Mouse (Mus musculus): Measurements from ENCODE around the gene Dhx9. TPM values are rescaled to one million over a fixed set of nuclear protein-coding genes. Genes with fewer than 3 reads are reported as not detected.

Gene Dhx9
- polyA plus RNA-seq, 1 experiment from 2014 or later: 46.8 TPM

DNA sequence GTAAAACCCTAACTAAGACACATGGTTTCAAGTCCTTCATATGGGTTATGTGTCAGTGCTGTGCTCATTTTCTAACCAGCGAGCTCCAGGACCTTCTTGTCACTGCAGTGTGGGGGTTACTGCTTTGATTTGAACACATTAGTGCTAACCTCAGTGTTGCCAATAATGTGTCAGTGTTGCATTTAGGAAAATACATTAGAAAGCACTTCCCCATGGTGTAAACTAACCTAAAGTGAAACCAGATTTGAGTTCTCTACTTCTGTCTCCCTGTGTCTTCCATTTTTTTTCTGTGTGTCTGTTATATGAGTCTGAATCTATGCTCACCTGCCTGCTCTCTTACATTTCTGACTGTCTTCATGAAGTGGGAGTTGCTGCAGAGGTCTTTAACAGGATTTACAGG lies 44.4 kb downstream of the Dhx9 start:
- H3K4me3 ChIP-seq (ENCODE audit: low read depth, low read length): no peak overlapping the region
- H3K4me2 ChIP-seq (replicated peaks; ENCODE audit: low read depth, low read length): no peak overlapping the region
- H3K9ac ChIP-seq (replicated peaks; ENCODE audit: low read depth, low read length): no peak overlapping the region
- H3K4me1 ChIP-seq (ENCODE audit: control insufficient read depth, insufficient read depth, low read length): no peaks in the 10 kb centered on the region
- no peaks in the 10 kb centered on the region for H3K9me3 ChIP-seq (ENCODE audit: control insufficient read depth, low read depth, low read length)
- no peak for ATAC-seq (ENCODE audit: insufficient number of reproducible peaks, insufficient read depth, low FRiP score, low read depth)
- H3K36me3 ChIP-seq (ENCODE audit: control insufficient read depth, insufficient read depth, low read length): no peaks in the 10 kb centered on the region
- no peaks in the 10 kb centered on the region for H3K27me3 ChIP-seq (ENCODE audit: control insufficient read depth, insufficient read depth, low read length)
- H3K27ac ChIP-seq (ENCODE audit: low read length): no peak overlapping the region
- 71% methylated on average over 1 of the region's 1 CpGs for WGBS

DNA sequence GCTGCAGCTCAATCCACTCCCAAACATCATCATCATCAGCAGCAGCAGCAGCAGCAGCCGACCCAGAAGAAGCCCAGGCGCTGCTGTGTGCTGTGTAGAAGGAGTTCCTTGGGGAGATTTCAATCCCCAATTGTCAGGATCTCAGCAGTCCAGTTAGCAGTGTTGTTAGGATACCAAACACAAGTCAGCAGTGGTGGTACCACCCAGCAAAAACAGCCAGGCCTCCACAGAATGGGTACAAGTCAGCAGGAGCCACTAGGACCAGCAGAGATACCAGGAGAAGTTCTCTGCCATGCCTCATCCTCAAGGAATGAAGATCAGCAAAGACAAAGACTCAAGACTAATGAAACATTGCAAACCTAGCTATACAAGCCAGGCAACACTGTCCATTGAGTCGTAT lies 45.8 kb downstream of the Dhx9 start:
- H3K27ac ChIP-seq (ENCODE audit: low read length): no peak overlapping the region
- ATAC-seq (ENCODE audit: insufficient number of reproducible peaks, insufficient read depth, low FRiP score, low read depth): no peak
- no peak overlapping the region for H3K4me2 ChIP-seq (replicated peaks; ENCODE audit: low read depth, low read length)
- no peak overlapping the region for H3K4me3 ChIP-seq (ENCODE audit: low read depth, low read length)
- no peaks in the 10 kb centered on the region for H3K4me1 ChIP-seq (ENCODE audit: control insufficient read depth, insufficient read depth, low read length)
- no peaks in the 10 kb centered on the region for H3K27me3 ChIP-seq (ENCODE audit: control insufficient read depth, insufficient read depth, low read length)
- H3K9ac ChIP-seq (replicated peaks; ENCODE audit: low read depth, low read length): no peak overlapping the region
- H3K36me3 ChIP-seq (ENCODE audit: control insufficient read depth, insufficient read depth, low read length): no peaks in the 10 kb centered on the region
- WGBS: 74% methylated on average over 3 of the region's 3 CpGs
- no peaks in the 10 kb centered on the region for H3K9me3 ChIP-seq (ENCODE audit: control insufficient read depth, low read depth, low read length)

DNA sequence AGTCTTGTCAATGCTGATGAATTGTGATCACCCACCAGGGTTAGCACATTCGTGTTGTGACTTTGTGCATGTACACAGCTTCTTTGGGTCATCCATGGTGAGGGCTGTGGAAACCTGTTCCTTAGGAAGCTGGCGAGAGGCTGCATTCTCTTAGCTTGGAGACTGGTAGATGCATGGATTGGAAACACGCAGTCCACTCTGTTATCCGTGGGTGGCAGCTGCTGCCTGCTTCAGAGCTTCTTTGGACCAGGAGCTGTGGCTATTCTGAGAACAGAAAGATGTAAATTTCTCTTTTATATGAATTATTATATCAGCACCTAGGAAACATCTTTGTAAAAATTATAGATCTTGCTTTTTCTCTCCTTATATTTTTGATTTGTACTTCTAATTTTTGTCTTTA lies 46.7 kb downstream of the Dhx9 start:
- 84% methylated on average over 4 of the region's 4 CpGs for WGBS
- no peak for ATAC-seq (ENCODE audit: insufficient number of reproducible peaks, insufficient read depth, low FRiP score, low read depth)

DNA sequence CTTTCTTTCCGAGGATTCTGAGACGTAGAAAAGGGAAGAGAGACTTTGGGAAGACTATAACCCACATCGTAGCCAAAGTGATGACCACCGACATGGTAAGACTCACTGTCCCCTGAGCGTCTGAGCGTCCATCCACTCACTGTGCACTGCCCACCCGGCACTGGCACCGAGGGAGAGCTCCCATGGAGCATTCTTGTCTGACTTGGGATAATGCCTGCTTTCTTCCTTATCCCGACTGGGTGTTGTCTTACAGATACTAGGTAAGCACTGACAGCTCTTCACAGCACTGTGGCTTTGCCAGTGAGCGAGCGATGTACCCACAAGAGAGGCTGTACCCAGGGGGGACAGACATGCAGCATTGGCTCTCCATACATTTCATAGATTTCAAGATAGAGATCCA lies 49.9 kb downstream of the Dhx9 start:
- Histone ChIP-seq H3K27ac (ENCODE audit: low read length) (no peak overlapping the region), H3K4me2 (replicated peaks; ENCODE audit: low read depth, low read length) (no peak overlapping the region), H3K4me3 (ENCODE audit: low read depth, low read length) (no peak overlapping the region), H3K36me3 (ENCODE audit: control insufficient read depth, insufficient read depth, low read length) (no peaks in the 10 kb centered on the region), H3K9ac (replicated peaks; ENCODE audit: low read depth, low read length) (no peak overlapping the region), H3K9me3 (ENCODE audit: control insufficient read depth, low read depth, low read length) (no peaks in the 10 kb centered on the region), H3K4me1 (ENCODE audit: control insufficient read depth, insufficient read depth, low read length) (no peaks in the 10 kb centered on the region), H3K27me3 (ENCODE audit: control insufficient read depth, insufficient read depth, low read length) (no peaks in the 10 kb centered on the region)
- ATAC-seq (ENCODE audit: insufficient number of reproducible peaks, insufficient read depth, low FRiP score, low read depth): no peak
- WGBS: 90% methylated on average over 11 of the region's 11 CpGs

More for the DNA sequence above, 46.7 kb downstream of the Dhx9 start:
- no peaks in the 10 kb centered on the region for H3K36me3 ChIP-seq (ENCODE audit: control insufficient read depth, insufficient read depth, low read length)
- no peak overlapping the region for H3K9ac ChIP-seq (replicated peaks; ENCODE audit: low read depth, low read length)
- no peak overlapping the region for H3K27ac ChIP-seq (ENCODE audit: low read length)
- H3K27me3 ChIP-seq (ENCODE audit: control insufficient read depth, insufficient read depth, low read length): no peaks in the 10 kb centered on the region
- no peaks in the 10 kb centered on the region for H3K9me3 ChIP-seq (ENCODE audit: control insufficient read depth, low read depth, low read length)
- H3K4me1 ChIP-seq (ENCODE audit: control insufficient read depth, insufficient read depth, low read length): no peaks in the 10 kb centered on the region
- H3K4me3 ChIP-seq (ENCODE audit: low read depth, low read length): no peak overlapping the region
- no peak overlapping the region for H3K4me2 ChIP-seq (replicated peaks; ENCODE audit: low read depth, low read length)

DNA sequence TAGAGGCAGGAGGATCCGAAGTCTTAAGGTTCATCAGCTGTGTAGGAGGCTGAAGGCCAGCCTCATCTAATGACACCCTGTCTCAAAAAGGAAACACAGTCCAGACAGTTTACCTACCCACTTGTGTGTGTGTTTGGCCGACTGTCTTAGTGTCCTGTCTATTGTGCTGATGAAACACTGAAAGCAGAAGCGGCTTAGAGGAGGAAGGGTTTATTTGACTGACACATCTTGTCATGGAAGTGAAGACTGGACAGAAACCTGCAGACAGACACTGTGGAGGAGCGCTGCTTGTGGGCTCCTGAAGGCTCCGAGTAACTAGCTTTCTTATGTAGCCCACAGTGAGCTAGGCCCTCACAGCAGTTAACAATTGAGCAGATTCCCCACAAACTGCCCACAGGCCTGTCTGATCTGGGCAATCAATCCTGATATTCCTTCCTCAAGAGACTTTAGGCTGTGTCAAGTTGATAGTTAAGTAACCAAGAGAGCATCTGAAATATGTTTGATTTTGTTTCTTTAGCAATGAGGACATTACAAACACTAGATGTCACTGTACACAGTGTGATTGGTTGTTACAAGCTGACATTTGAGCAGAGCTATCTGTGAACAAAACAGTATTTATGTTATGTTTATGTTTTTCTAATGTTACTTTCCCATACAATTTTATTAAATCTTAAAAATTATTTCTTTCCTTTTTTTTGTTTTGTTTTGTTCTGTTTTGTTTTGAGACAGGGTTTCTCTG lies 53.4 kb downstream of the Dhx9 start:
- Histone ChIP-seq H3K9ac (replicated peaks; ENCODE audit: low read depth, low read length) (no peak overlapping the region), H3K9me3 (ENCODE audit: control insufficient read depth, low read depth, low read length) (no peaks in the 10 kb centered on the region), H3K27me3 (ENCODE audit: control insufficient read depth, insufficient read depth, low read length) (no peaks in the 10 kb centered on the region), H3K4me2 (replicated peaks; ENCODE audit: low read depth, low read length) (no peak overlapping the region), H3K27ac (ENCODE audit: low read length) (no peak overlapping the region), H3K4me3 (ENCODE audit: low read depth, low read length) (no peak overlapping the region), H3K36me3 (ENCODE audit: control insufficient read depth, insufficient read depth, low read length) (no peaks in the 10 kb centered on the region), H3K4me1 (ENCODE audit: control insufficient read depth, insufficient read depth, low read length) (no peaks in the 10 kb centered on the region)
- WGBS: 83% methylated on average over 5 of the region's 5 CpGs
- no peak for ATAC-seq (ENCODE audit: insufficient number of reproducible peaks, insufficient read depth, low FRiP score, low read depth)

DNA sequence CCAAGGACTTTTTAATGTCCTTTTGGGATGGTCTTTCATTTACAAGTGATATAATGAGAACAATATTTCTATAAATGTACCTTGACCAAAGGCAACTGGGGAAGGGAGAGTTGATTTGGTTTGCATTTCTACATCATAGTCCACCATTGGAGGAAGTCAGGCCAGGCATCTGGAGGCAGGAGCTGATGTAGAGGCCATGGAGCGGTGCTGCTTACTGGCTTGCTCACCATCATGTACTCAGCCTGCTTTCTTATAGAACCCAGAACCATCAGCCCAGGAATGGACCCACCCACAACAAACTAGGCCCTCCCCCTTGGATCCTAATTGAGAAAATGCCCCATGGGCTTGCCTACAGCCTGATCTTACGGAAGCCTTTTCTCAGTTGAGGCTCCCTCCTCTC lies 55.1 kb downstream of the Dhx9 start:
- no peak overlapping the region for H3K4me3 ChIP-seq (ENCODE audit: low read depth, low read length)
- H3K36me3 ChIP-seq (ENCODE audit: control insufficient read depth, insufficient read depth, low read length): no peaks in the 10 kb centered on the region
- 89% methylated on average over 2 of the region's 2 CpGs for WGBS

DNA sequence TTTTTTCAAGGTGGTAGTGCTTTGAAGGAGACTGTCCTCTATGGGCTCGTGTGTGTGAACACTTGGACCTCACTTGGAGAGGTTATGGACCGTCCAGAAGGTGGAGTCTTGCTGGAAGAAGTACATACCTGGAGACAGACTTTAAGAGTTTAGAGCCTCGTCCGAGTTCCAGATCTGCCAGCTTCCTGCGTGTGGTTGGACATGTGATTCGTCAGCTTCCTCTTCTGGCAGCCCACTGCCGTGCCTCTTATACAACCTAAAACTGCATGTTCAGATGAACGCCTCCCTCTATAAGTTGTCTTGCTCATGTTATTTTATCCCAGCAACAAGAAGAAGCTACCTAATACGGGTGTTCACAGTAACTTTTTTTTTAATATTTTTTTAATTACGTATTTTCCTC lies 55.8 kb downstream of the Dhx9 start:
- ATAC-seq (ENCODE audit: insufficient number of reproducible peaks, insufficient read depth, low FRiP score, low read depth): no peak
- H3K36me3 ChIP-seq (ENCODE audit: control insufficient read depth, insufficient read depth, low read length): no peaks in the 10 kb centered on the region
- H3K4me3 ChIP-seq (ENCODE audit: low read depth, low read length): no peak overlapping the region
- 76% methylated on average over 10 of the region's 10 CpGs for WGBS
- no peak overlapping the region for H3K9ac ChIP-seq (replicated peaks; ENCODE audit: low read depth, low read length)
- H3K27me3 ChIP-seq (ENCODE audit: control insufficient read depth, insufficient read depth, low read length): no peaks in the 10 kb centered on the region
- no peaks in the 10 kb centered on the region for H3K4me1 ChIP-seq (ENCODE audit: control insufficient read depth, insufficient read depth, low read length)
- H3K27ac ChIP-seq (ENCODE audit: low read length): no peak overlapping the region
- H3K4me2 ChIP-seq (replicated peaks; ENCODE audit: low read depth, low read length): no peak overlapping the region
- no peaks in the 10 kb centered on the region for H3K9me3 ChIP-seq (ENCODE audit: control insufficient read depth, low read depth, low read length)

More for the DNA sequence above, 55.1 kb downstream of the Dhx9 start:
- H3K4me1 ChIP-seq (ENCODE audit: control insufficient read depth, insufficient read depth, low read length): no peaks in the 10 kb centered on the region
- no peak overlapping the region for H3K4me2 ChIP-seq (replicated peaks; ENCODE audit: low read depth, low read length)
- ATAC-seq (ENCODE audit: insufficient number of reproducible peaks, insufficient read depth, low FRiP score, low read depth): no peak
- H3K27ac ChIP-seq (ENCODE audit: low read length): no peak overlapping the region
- H3K9ac ChIP-seq (replicated peaks; ENCODE audit: low read depth, low read length): no peak overlapping the region
- H3K9me3 ChIP-seq (ENCODE audit: control insufficient read depth, low read depth, low read length): no peaks in the 10 kb centered on the region
- H3K27me3 ChIP-seq (ENCODE audit: control insufficient read depth, insufficient read depth, low read length): no peaks in the 10 kb centered on the region

DNA sequence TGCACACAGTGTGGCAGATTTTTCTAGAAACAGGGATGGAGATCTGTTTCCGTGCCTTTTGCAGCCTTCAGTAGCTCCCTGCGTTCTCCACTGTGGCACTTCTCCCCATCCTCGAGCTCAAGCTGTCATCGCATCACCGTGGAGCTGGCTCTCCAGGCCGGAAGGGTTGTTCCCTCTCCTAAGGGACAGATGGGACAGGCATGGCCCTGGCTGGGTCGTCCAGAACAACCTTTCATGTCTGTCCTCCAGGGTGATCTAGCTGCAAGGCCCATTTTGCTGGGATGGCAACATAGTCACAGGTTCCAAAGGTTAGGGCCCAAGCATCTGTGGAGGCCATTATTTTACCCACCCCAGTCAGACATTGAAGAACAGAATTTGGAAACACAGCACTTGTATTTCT lies 56.3 kb downstream of the Dhx9 start:
- Histone ChIP-seq H3K27ac (ENCODE audit: low read length) (no peak overlapping the region), H3K4me1 (ENCODE audit: control insufficient read depth, insufficient read depth, low read length) (no peaks in the 10 kb centered on the region), H3K9me3 (ENCODE audit: control insufficient read depth, low read depth, low read length) (no peaks in the 10 kb centered on the region), H3K4me2 (replicated peaks; ENCODE audit: low read depth, low read length) (no peak overlapping the region), H3K36me3 (ENCODE audit: control insufficient read depth, insufficient read depth, low read length) (no peaks in the 10 kb centered on the region), H3K4me3 (ENCODE audit: low read depth, low read length) (no peak overlapping the region), H3K9ac (replicated peaks; ENCODE audit: low read depth, low read length) (no peak overlapping the region), H3K27me3 (ENCODE audit: control insufficient read depth, insufficient read depth, low read length) (no peaks in the 10 kb centered on the region)
- 70% methylated on average over 7 of the region's 7 CpGs for WGBS
- ATAC-seq (ENCODE audit: insufficient number of reproducible peaks, insufficient read depth, low FRiP score, low read depth): no peak

Data from stomach, embryonic 14.5 days (tissue).